Mouse (Mus musculus) midbrain, postnatal 0 days (tissue): ENCODE results near the gene Gins1. TPM values are rescaled to one million over a fixed set of nuclear protein-coding genes. Genes with fewer than 3 reads are reported as not detected.

ENCODE experiments used
- ATAC-seq: fragments of 200-750 bp; cut with Nextera tagmentation; 2 replicates; pipeline ENCODE4 v1.8.0; 2017; ENCODE audit warnings: moderate number of reproducible peaks, mild to moderate bottlenecking, moderate TSS enrichment, moderate library complexity; ENCODE audit not compliant: low FRiP score
- DNase-seq: peaks from one replicate; pipeline ENCODE4 v3.0.0-alpha.2; 2015; ENCODE audit warnings: low spot score
- H3K27ac ChIP-seq: fragments of 300-500 bp; sonication (generic); 2 replicates; pipeline ENCODE4 v1.5.1; 2014; ENCODE audit warnings: low read depth, mild to moderate bottlenecking, low read length, mixed read lengths
- H3K27me3 ChIP-seq: fragments of 300-500 bp; sonication (generic); 2 replicates; pipeline ENCODE4 v1.6.1; 2014; ENCODE audit warnings: low read length, control low read depth, mixed read lengths; ENCODE audit not compliant: insufficient read depth
- H3K36me3 ChIP-seq: fragments of 300-500 bp; sonication (generic); 2 replicates; pipeline ENCODE4 v1.6.1; 2014; ENCODE audit warnings: low read length, control low read depth, mixed read lengths; ENCODE audit not compliant: insufficient read depth
- H3K4me1 ChIP-seq: fragments of 300-500 bp; sonication (generic); 2 replicates; pipeline ENCODE4 v1.6.1; 2014; ENCODE audit warnings: mild to moderate bottlenecking, control low read depth, antibody characterized with exemption, low read length, mixed read lengths; ENCODE audit not compliant: insufficient read depth
- H3K4me2 ChIP-seq: fragments of 300-500 bp; sonication (generic); 2 replicates; pipeline ENCODE4 v1.6.1; 2014; ENCODE audit warnings: low read depth, mild to moderate bottlenecking, low read length, mixed read lengths; ENCODE audit not compliant: poor library complexity, severe bottlenecking
- H3K4me3 ChIP-seq: fragments of 300-500 bp; sonication (generic); 2 replicates; pipeline ENCODE4 v1.5.1; 2014; ENCODE audit warnings: low read depth, mild to moderate bottlenecking, low read length, moderate library complexity
- H3K9ac ChIP-seq: fragments of 300-500 bp; sonication (generic); replicated peaks from 2 replicates; pipeline ENCODE4 v1.6.1; 2014; ENCODE audit warnings: mild to moderate bottlenecking, low read length, moderate library complexity, mixed read lengths; ENCODE audit not compliant: poor library complexity, severe bottlenecking
- H3K9me3 ChIP-seq: fragments of 300-500 bp; sonication (generic); 2 replicates; pipeline ENCODE4 v1.6.1; 2016; ENCODE audit warnings: low read length, control low read depth
- CTCF ChIP-seq: IDR thresholded peaks from 2 replicates; pipeline ENCODE4 v1.5.1; 2016; ENCODE audit warnings: antibody characterized with exemption, mild to moderate bottlenecking
- WGBS: fragments of 180-500 bp; shearing (Covaris S2); extraction: QIAGEN DNeasy Blood & Tissue Kit; methylation state at CpG from one replicate; pipeline ENCODE4 v1.1.7; 2014; 5-methylcytosine and 5-hydroxymethylcytosine counted together
- polyA plus RNA-seq: library from polyadenylated mRNA; unstranded; fragments of >200 nt; fragmentation: Nextera tagmentation; extraction: Ambion mirVana; gene quantifications from 2 replicates; pipeline ENCODE4 v1.2.1, GENCODE M21; 2015
- total RNA-seq: library from RNA; depleted of rRNA; stranded (reverse); fragments of >200 nt; gene quantifications from 2 replicates; pipeline ENCODE4 v1.2.3, GENCODE M21; 2014

The Gins1 gene
- total and polyA plus RNA-seq, 2 experiments from 2014 or later, result 5.7 to 7.1 TPM

GRCm38 (mm10) chr2:150965951-150966350, 60.8 kb downstream of the Gins1 start:
- H3K4me2 ChIP-seq, result no peak overlapping the region
- no peak overlapping the region for H3K4me3 ChIP-seq
- DNase-seq (no peak), ATAC-seq (no peak)
- H3K9me3 ChIP-seq, result no peaks in the 10 kb centered on the region
- H3K27ac ChIP-seq, result no peak overlapping the region
- no peak for TF ChIP-seq CTCF
- 93% methylated on average over 10 of the region's 10 CpGs for WGBS
- no peaks in the 10 kb centered on the region for H3K4me1 ChIP-seq
- H3K27me3 ChIP-seq, result no peaks in the 10 kb centered on the region
- no peak overlapping the region for H3K9ac ChIP-seq
- peaks cover 6% of the 10 kb centered on the region for H3K36me3 ChIP-seq

GRCm38 (mm10) chr2:150967491-150967890, 62.3 kb downstream of the Gins1 start:
- H3K4me1 ChIP-seq, result no peaks in the 10 kb centered on the region
- 88% methylated on average over 2 of the region's 2 CpGs for WGBS
- TF ChIP-seq CTCF, result no peak
- no peak overlapping the region for H3K9ac ChIP-seq
- H3K36me3 ChIP-seq, result peaks cover 11% of the 10 kb centered on the region
- DNase-seq, result no peak
- ATAC-seq, result no peak
- H3K27ac ChIP-seq, result no peak overlapping the region
- H3K27me3 ChIP-seq, result no peaks in the 10 kb centered on the region
- no peak overlapping the region for H3K4me3 ChIP-seq
- no peaks in the 10 kb centered on the region for H3K9me3 ChIP-seq
- no peak overlapping the region for H3K4me2 ChIP-seq

- ATAC-seq (no peak), DNase-seq (no peak)
- 100% methylated on average over 2 of the region's 2 CpGs for WGBS
- no peak overlapping the region for H3K27ac ChIP-seq
- peaks cover 11% of the 10 kb centered on the region for H3K36me3 ChIP-seq
- no peaks in the 10 kb centered on the region for H3K9me3 ChIP-seq
- no peak overlapping the region for H3K9ac ChIP-seq
- no peaks in the 10 kb centered on the region for H3K27me3 ChIP-seq
- H3K4me3 ChIP-seq, result no peak overlapping the region
- H3K4me1 ChIP-seq, result no peaks in the 10 kb centered on the region
- no peak overlapping the region for H3K4me2 ChIP-seq
- no peak for TF ChIP-seq CTCF
Observed at GRCm38 (mm10) chr2:150969231-150969630, 64.0 kb downstream of the Gins1 start.

GRCm38 (mm10) chr2:150971856-150972255, 66.7 kb downstream of the Gins1 start:
- H3K9ac ChIP-seq, result no peak overlapping the region
- no peaks in the 10 kb centered on the region for H3K4me1 ChIP-seq
- no peak for ATAC-seq
- DNase-seq, result no peak
- no peaks in the 10 kb centered on the region for H3K27me3 ChIP-seq
- H3K36me3 ChIP-seq, result peaks cover 16% of the 10 kb centered on the region
- WGBS, result 56% methylated on average over 7 of the region's 7 CpGs
- no peak overlapping the region for H3K4me2 ChIP-seq
- H3K9me3 ChIP-seq, result no peaks in the 10 kb centered on the region
- TF ChIP-seq CTCF, result no peak
- H3K27ac ChIP-seq, result no peak overlapping the region
- H3K4me3 ChIP-seq, result no peak overlapping the region

- no peaks in the 10 kb centered on the region for H3K4me1 ChIP-seq
- no peak overlapping the region for H3K27ac ChIP-seq
- 80% methylated on average over 3 of the region's 3 CpGs for WGBS
- H3K4me2 ChIP-seq, result no peak overlapping the region
- H3K36me3 ChIP-seq, result peaks cover 16% of the 10 kb centered on the region; the same call in 1 of the 2 replicates
- no peaks in the 10 kb centered on the region for H3K27me3 ChIP-seq
- ATAC-seq, result no peak
- H3K9me3 ChIP-seq, result no peaks in the 10 kb centered on the region
- no peak overlapping the region for H3K4me3 ChIP-seq
- no peak for DNase-seq
- no peak overlapping the region for H3K9ac ChIP-seq
- TF ChIP-seq CTCF, result no peak
Observed at GRCm38 (mm10) chr2:150972681-150973080, 67.5 kb downstream of the Gins1 start.

GRCm38 (mm10) chr2:150973401-150974115, 68.4 kb downstream of the Gins1 start:
- WGBS, result 93% methylated on average over 8 of the region's 8 CpGs

More at GRCm38 (mm10) chr2:150973401-150974115, 68.4 kb downstream of the Gins1 start:
- peaks cover 16% of the 10 kb centered on the region; the same call in 1 of the 2 replicates for H3K36me3 ChIP-seq
- H3K4me2 ChIP-seq, result no peak overlapping the region
- no peaks in the 10 kb centered on the region for H3K27me3 ChIP-seq
- no peaks in the 10 kb centered on the region for H3K9me3 ChIP-seq
- no peaks in the 10 kb centered on the region for H3K4me1 ChIP-seq
- TF ChIP-seq CTCF, result no peak
- no peak overlapping the region for H3K4me3 ChIP-seq
- H3K9ac ChIP-seq, result no peak overlapping the region
- no peak for DNase-seq
- ATAC-seq, result no peak
- no peak overlapping the region for H3K27ac ChIP-seq
